Mouse (Mus musculus): ENCODE results near the gene Ifi208. TPM values are rescaled to one million over a fixed set of nuclear protein-coding genes. Genes with fewer than 3 reads are reported as not detected.

Gene Ifi208
- polyA plus RNA-seq, 1 experiment from 2014 or later = 0.06 TPM

GRCm38 (mm10) chr1:173736986-173737385 lies 63.5 kb downstream of the Ifi208 start:
- no peak overlapping the region for H3K4me2 ChIP-seq
- no peak overlapping the region for H3K4me3 ChIP-seq
- no peak overlapping the region for H3K9ac ChIP-seq
- no peaks in the 10 kb centered on the region for H3K27me3 ChIP-seq (replicated peaks)
- no peak overlapping the region for H3K27ac ChIP-seq (ENCODE audit: poor library complexity, severe bottlenecking)
- no peaks in the 10 kb centered on the region for H3K4me1 ChIP-seq (replicated peaks)
- no peaks in the 10 kb centered on the region for H3K36me3 ChIP-seq
- WGBS = 57% methylated on average over 2 of the region's 2 CpGs
- no peaks in the 10 kb centered on the region for H3K9me3 ChIP-seq (replicated peaks)
- ATAC-seq (ENCODE audit: insufficient number of reproducible peaks, low FRiP score) = no peak

- no peak overlapping the region for H3K4me3 ChIP-seq
- no peaks in the 10 kb centered on the region for H3K4me1 ChIP-seq (replicated peaks)
- no peaks in the 10 kb centered on the region for H3K9me3 ChIP-seq (replicated peaks)
- H3K9ac ChIP-seq = no peak overlapping the region
- no peaks in the 10 kb centered on the region for H3K36me3 ChIP-seq
- no peak overlapping the region for H3K27ac ChIP-seq (ENCODE audit: poor library complexity, severe bottlenecking)
- H3K27me3 ChIP-seq (replicated peaks) = no peaks in the 10 kb centered on the region
- ATAC-seq (ENCODE audit: insufficient number of reproducible peaks, low FRiP score) = no peak
- H3K4me2 ChIP-seq = no peak overlapping the region
Measured at GRCm38 (mm10) chr1:173740537-173740936, 67.1 kb downstream of the Ifi208 start.

GRCm38 (mm10) chr1:173741656-173742055 lies 68.2 kb downstream of the Ifi208 start, which contains the start of gene Ifi207:
Gene Ifi207 (minus strand): TSS chr1:173741747.
- no peak within 1 kb of the TSS for H3K27ac ChIP-seq (ENCODE audit: poor library complexity, severe bottlenecking)
- H3K36me3 ChIP-seq = no peaks in the 10 kb centered on the region
- no peaks in the 10 kb centered on the region for H3K27me3 ChIP-seq (replicated peaks)
- no peak within 1 kb of the TSS for H3K4me3 ChIP-seq
- ATAC-seq (ENCODE audit: insufficient number of reproducible peaks, low FRiP score) = no peak
- no peaks in the 10 kb centered on the region for H3K4me1 ChIP-seq (replicated peaks)
- no peak within 1 kb of the TSS for H3K9ac ChIP-seq
- H3K4me2 ChIP-seq = no peak within 1 kb of the TSS
- no peaks in the 10 kb centered on the region for H3K9me3 ChIP-seq (replicated peaks)
- 60% methylated on average over 4 of the region's 4 CpGs for whole genome bisulfite sequencing

- Histone ChIP-seq H3K9me3 (replicated peaks) (no peaks in the 10 kb centered on the region), H3K9ac (no peak overlapping the region), H3K4me2 (no peak overlapping the region), H3K27ac (ENCODE audit: poor library complexity, severe bottlenecking) (no peak overlapping the region), H3K4me3 (no peak overlapping the region), H3K4me1 (replicated peaks) (no peaks in the 10 kb centered on the region), H3K27me3 (replicated peaks) (no peaks in the 10 kb centered on the region), H3K36me3 (no peaks in the 10 kb centered on the region)
- 55% methylated on average over 1 of the region's 1 CpGs for WGBS
- ATAC-seq (ENCODE audit: insufficient number of reproducible peaks, low FRiP score) = no peak
Measured at GRCm38 (mm10) chr1:173742262-173742661, 68.8 kb downstream of the Ifi208 start.

Small RNAs within 50 kb of the gene (microRNA-seq; reads per million reads assigned to microRNA genes)
- not detected for gene Gm44339

Other genes starting within 250 kb of the Ifi208 start
- gene Ifi206, start 182.6 kb upstream of the Ifi208 start, polyA plus RNA-seq (2016; fragmentation: Nextera tagmentation; extraction: Ambion mirVana) = not detected in 2 replicates
- gene Ifi214, start 137.7 kb upstream of the Ifi208 start, polyA plus RNA-seq (2016; fragmentation: Nextera tagmentation; extraction: Ambion mirVana) = not detected in 2 replicates
- 0.11 and 0.33 TPM in 2 replicates for gene Ifi213, start 74.4 kb upstream of the Ifi208 start, polyA plus RNA-seq (2016; fragmentation: Nextera tagmentation; extraction: Ambion mirVana)
- gene Ifi209, start 42.8 kb upstream of the Ifi208 start, polyA plus RNA-seq (2016; fragmentation: Nextera tagmentation; extraction: Ambion mirVana) = 0.05 and 0.06 TPM in 2 replicates
- gene Ifi207, start 68.1 kb downstream of the Ifi208 start, polyA plus RNA-seq (2016; fragmentation: Nextera tagmentation; extraction: Ambion mirVana) = 0.15 and 0.30 TPM in 2 replicates
- gene Ifi204, start 93.3 kb downstream of the Ifi208 start, polyA plus RNA-seq (2016; fragmentation: Nextera tagmentation; extraction: Ambion mirVana) = 0.37 and 0.81 TPM in 2 replicates
- 3.4 and 3.8 TPM in 2 replicates for gene Ifi211, start 239.4 kb downstream of the Ifi208 start, polyA plus RNA-seq (2016; fragmentation: Nextera tagmentation; extraction: Ambion mirVana)

All from heart, embryonic 12.5 days (tissue).